Mouse (Mus musculus) hindbrain, postnatal 0 days (tissue): ENCODE measurements at regions not wholly inside any gene's neighbourhood (a gene's known extent, or its start where the extent isn't known, plus 50 kb on each side); places are given as distances from the start of the nearest gene placed in this dataset.

Experiments
- ATAC-seq: fragments of 200-750 bp; cut with Nextera tagmentation; 2 replicates; pipeline ENCODE4 v1.8.0; 2017; ENCODE audit warnings: mild to moderate bottlenecking, moderate TSS enrichment, moderate library complexity
- DNase-seq: peaks from one replicate; pipeline ENCODE4 v3.0.0-alpha.2; 2015; ENCODE audit warnings: low spot score
- H3K27ac ChIP-seq: fragments of 300-500 bp; sonication (generic); 2 replicates; pipeline ENCODE4 v1.5.1; 2014; ENCODE audit warnings: mild to moderate bottlenecking
- H3K27me3 ChIP-seq: fragments of 300-500 bp; sonication (generic); 2 replicates; pipeline ENCODE4 v1.6.1; 2014; ENCODE audit warnings: low read length, mixed read lengths; ENCODE audit not compliant: insufficient read depth
- H3K36me3 ChIP-seq: fragments of 300-500 bp; sonication (generic); 2 replicates; pipeline ENCODE4 v1.6.1; 2014; ENCODE audit warnings: low read length, mixed read lengths; ENCODE audit not compliant: insufficient read depth
- H3K4me1 ChIP-seq: fragments of 300-500 bp; sonication (generic); 2 replicates; pipeline ENCODE4 v1.6.1; 2014; ENCODE audit warnings: antibody characterized with exemption, low read length, mixed read lengths; ENCODE audit not compliant: insufficient read depth
- H3K4me2 ChIP-seq: fragments of 300-500 bp; sonication (generic); 2 replicates; pipeline ENCODE4 v1.6.1; 2014; ENCODE audit warnings: low read depth, mild to moderate bottlenecking, low read length, moderate library complexity, mixed read lengths
- H3K4me3 ChIP-seq: fragments of 300-500 bp; sonication (generic); 2 replicates; pipeline ENCODE4 v1.5.1; 2014; ENCODE audit warnings: low read length
- H3K9ac ChIP-seq: fragments of 300-500 bp; sonication (generic); replicated peaks from 2 replicates; pipeline ENCODE4 v1.6.1; 2014; ENCODE audit warnings: mild to moderate bottlenecking, low read length, moderate library complexity, mixed read lengths
- H3K9me3 ChIP-seq: fragments of 300-500 bp; sonication (generic); 2 replicates; pipeline ENCODE4 v1.6.1; 2016; ENCODE audit warnings: low read length, mixed read lengths
- CTCF ChIP-seq: IDR thresholded peaks from 2 replicates; pipeline ENCODE4 v1.5.1; 2016; ENCODE audit warnings: antibody characterized with exemption, control low read depth, low read depth
- WGBS: fragments of 180-500 bp; shearing (Covaris S2); extraction: QIAGEN DNeasy Blood & Tissue Kit; methylation state at CpG from one replicate; pipeline ENCODE4 v1.1.7; 2014; 5-methylcytosine and 5-hydroxymethylcytosine counted together

GRCm38 (mm10) chrX:21293666-21294065 lies 118.2 kb upstream of the Gm21876 start:
- Histone ChIP-seq H3K4me1 (no peaks in the 10 kb centered on the region), H3K27me3 (no peaks in the 10 kb centered on the region), H3K27ac (no peak overlapping the region), H3K36me3 (no peaks in the 10 kb centered on the region), H3K9ac (no peak overlapping the region), H3K9me3 (no peaks in the 10 kb centered on the region), H3K4me2 (no peak overlapping the region), H3K4me3 (no peak overlapping the region)
- ATAC-seq (no peak), DNase-seq (peak; percentile 59)
- 23% methylated on average over 5 of the region's 5 CpGs for WGBS
- peak; percentile 67 for TF ChIP-seq CTCF

GRCm38 (mm10) chrX:21295460-21295859 lies 120.0 kb upstream of the Gm21876 start:
- H3K9ac ChIP-seq = no peak overlapping the region
- DNase-seq (no peak), ATAC-seq (no peak)
- H3K4me2 ChIP-seq = no peak overlapping the region
- no peak for TF ChIP-seq CTCF
- no peaks in the 10 kb centered on the region for H3K9me3 ChIP-seq
- 21% methylated on average over 1 of the region's 1 CpGs for WGBS
- H3K4me1 ChIP-seq = no peaks in the 10 kb centered on the region
- no peaks in the 10 kb centered on the region for H3K36me3 ChIP-seq
- H3K4me3 ChIP-seq = no peak overlapping the region
- H3K27me3 ChIP-seq = no peaks in the 10 kb centered on the region
- H3K27ac ChIP-seq = no peak overlapping the region

GRCm38 (mm10) chrX:21297349-21297748 lies 121.9 kb upstream of the Gm21876 start:
- Histone ChIP-seq H3K4me2 (no peak overlapping the region), H3K9ac (no peak overlapping the region), H3K27me3 (no peaks in the 10 kb centered on the region), H3K9me3 (no peaks in the 10 kb centered on the region), H3K4me3 (no peak overlapping the region), H3K36me3 (no peaks in the 10 kb centered on the region), H3K4me1 (no peaks in the 10 kb centered on the region), H3K27ac (no peak overlapping the region)
- TF ChIP-seq CTCF = no peak
- DNase-seq (no peak), ATAC-seq (no peak)
- WGBS = 73% methylated on average over 6 of the region's 6 CpGs

GRCm38 (mm10) chrX:21334499-21335032 lies 149.8 kb upstream of the Agtr2 start:
- 0 out of 2 replicates have a peak, but pooled peaks have one; percentile 61 for ATAC-seq
- WGBS = 34% methylated on average over 13 of the region's 13 CpGs
- Histone ChIP-seq H3K9ac (no peak overlapping the region), H3K36me3 (no peaks in the 10 kb centered on the region), H3K4me1 (no peaks in the 10 kb centered on the region), H3K4me3 (peak overlapping the region; percentile 33), H3K9me3 (no peaks in the 10 kb centered on the region), H3K4me2 (peak overlapping the region; percentile 50), H3K27me3 (no peaks in the 10 kb centered on the region), H3K27ac (no peak overlapping the region)
- peak; percentile 52 for DNase-seq
- peak; percentile 54 for TF ChIP-seq CTCF

- DNase-seq (no peak), ATAC-seq (no peak)
- Histone ChIP-seq H3K9me3 (no peaks in the 10 kb centered on the region), H3K27ac (no peak overlapping the region), H3K4me2 (no peak overlapping the region), H3K27me3 (no peaks in the 10 kb centered on the region), H3K4me1 (no peaks in the 10 kb centered on the region), H3K4me3 (no peak overlapping the region), H3K9ac (no peak overlapping the region), H3K36me3 (no peaks in the 10 kb centered on the region)
- TF ChIP-seq CTCF = no peak
- WGBS = 67% methylated on average over 1 of the region's 1 CpGs
Measured at GRCm38 (mm10) chrX:21344397-21344796, 139.9 kb upstream of the Agtr2 start.

GRCm38 (mm10) chrX:21350503-21350902 lies 133.8 kb upstream of the Agtr2 start:
- Histone ChIP-seq H3K9me3 (no peaks in the 10 kb centered on the region), H3K4me2 (no peak overlapping the region), H3K27me3 (no peaks in the 10 kb centered on the region), H3K4me1 (no peaks in the 10 kb centered on the region), H3K27ac (no peak overlapping the region), H3K4me3 (no peak overlapping the region), H3K9ac (no peak overlapping the region), H3K36me3 (no peaks in the 10 kb centered on the region)
- TF ChIP-seq CTCF = peak; percentile 74
- WGBS = 36% methylated on average over 4 of the region's 4 CpGs
- no peak for ATAC-seq
- DNase-seq = peak; percentile 46

- Histone ChIP-seq H3K4me2 (no peak overlapping the region), H3K9ac (no peak overlapping the region), H3K4me1 (no peaks in the 10 kb centered on the region), H3K36me3 (no peaks in the 10 kb centered on the region), H3K27me3 (no peaks in the 10 kb centered on the region), H3K4me3 (no peak overlapping the region), H3K27ac (no peak overlapping the region), H3K9me3 (no peaks in the 10 kb centered on the region)
- peak; percentile 48 for TF ChIP-seq CTCF
- ATAC-seq (no peak), DNase-seq (peak; percentile 41)
- WGBS = 52% methylated on average over 3 of the region's 3 CpGs
Measured at GRCm38 (mm10) chrX:21352350-21352749, 132.0 kb upstream of the Agtr2 start.
